Mouse (Mus musculus) megakaryocyte, embryonic 14.5 days (primary cell): Measurements from ENCODE around the gene Pla2g4e.

Experiments
- FLI1 ChIP-seq: IDR thresholded peaks from 2 replicates; pipeline ENCODE4 v1.6.1; 2012; ENCODE audit warnings: low read length, inconsistent platforms, mixed read lengths
- GATA1 ChIP-seq: IDR thresholded peaks from 3 replicates; pipeline ENCODE4 v1.6.1; 2012; ENCODE audit warnings: mixed read lengths, low read length, inconsistent platforms, borderline replicate concordance

DNA sequence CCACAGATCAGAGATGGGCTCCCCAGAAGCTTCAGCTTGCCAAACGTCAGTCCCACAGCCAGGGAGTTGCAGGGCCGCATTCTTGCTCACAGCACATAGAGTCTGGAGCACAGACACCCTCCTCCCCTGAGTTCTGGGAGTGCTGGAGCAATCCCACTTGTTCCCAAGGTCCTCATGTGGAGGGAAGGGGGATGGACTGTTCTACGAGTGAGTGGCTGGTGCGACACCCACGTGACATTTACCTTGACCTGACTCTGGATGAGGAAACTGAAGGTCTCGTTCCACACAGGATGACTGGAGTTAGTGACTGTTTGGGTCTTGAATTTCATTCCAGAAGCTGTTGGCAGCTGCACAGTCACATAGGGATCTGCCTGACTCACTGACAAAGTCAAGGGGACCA is 38.4 kb upstream of the Pla2g4e start:
- TF ChIP-seq GATA1 (no peak), FLI1 (no peak)
